Mouse (Mus musculus) kidney, postnatal 4 days (tissue): Measurements from ENCODE around the gene BC025920.

Source experiments
- DNase-seq, 2 experiments: peaks; one replicate each; pipeline ENCODE4 v3.0.0; 2021; ENCODE audit warnings: mixed read lengths in 2 of 2

The BC025920 gene

DNA sequence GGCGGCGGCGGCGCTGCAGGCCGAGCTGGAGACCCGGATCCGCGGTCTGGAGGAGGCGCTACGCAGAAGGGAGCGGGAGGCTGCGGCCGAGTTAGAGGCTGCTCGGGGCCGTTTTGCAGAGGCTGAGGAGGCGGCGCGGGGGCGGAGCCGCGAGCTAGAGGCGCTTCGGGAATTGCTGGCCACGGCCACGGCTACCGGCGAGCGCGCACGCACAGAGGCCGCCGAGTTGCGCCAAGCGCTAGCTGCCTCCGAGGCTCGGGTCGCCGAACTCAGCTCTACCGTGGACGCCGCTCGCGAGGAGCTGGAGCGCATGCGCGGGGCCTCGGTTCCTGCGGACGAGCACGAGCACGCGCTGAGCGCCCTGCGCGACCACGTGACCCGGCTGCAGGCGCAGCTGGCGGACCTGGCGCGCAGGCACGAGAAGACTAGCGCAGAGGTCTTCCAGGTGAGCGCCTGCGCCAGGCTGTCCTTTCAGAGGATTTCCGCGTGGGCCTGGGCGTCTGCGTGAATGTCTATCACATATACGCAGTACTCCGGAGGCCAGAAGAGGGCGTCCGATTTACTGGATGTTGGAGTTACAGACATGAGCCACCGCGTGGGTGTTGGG, 37.5 kb downstream of the BC025920 start:
- peak; percentile 96 to 98 for DNase-seq

- DNase-seq, result no peak
Measured at GRCm38 (mm10) chr10:81644162-81644561, 38.1 kb downstream of the BC025920 start.

DNA sequence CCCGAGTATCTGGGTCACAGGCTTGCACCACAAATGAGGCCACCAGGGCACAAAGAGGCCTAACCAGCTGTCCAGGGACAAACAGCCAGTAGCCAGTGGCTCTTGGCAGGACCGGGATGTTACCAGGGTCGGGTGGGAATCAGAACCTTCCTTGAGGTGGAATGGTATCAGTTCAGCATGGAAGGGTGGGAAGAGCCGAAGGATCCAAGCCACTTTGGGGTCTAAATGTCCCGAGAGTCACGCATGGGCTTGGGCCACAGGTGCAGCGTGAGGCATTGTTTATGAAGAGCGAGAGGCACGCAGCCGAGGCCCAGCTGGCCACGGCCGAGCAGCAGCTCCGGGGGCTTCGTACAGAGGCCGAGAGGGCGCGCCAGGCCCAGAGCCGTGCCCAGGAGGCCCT, 38.6 kb downstream of the BC025920 start:
- DNase-seq, result no peak

GRCm38 (mm10) chr10:81645391-81645790, 39.3 kb downstream of the BC025920 start:
- no peak for DNase-seq

GRCm38 (mm10) chr10:81646015-81646555, 40.0 kb downstream of the BC025920 start:
- no peak for DNase-seq

GRCm38 (mm10) chr10:81648803-81649775, 43.0 kb downstream of the BC025920 start, which contains the start of gene Gm10778:
Gm10778 (plus strand) TSS chr10:81649059.
- peak; percentile 87 to 91 for DNase-seq

DNA sequence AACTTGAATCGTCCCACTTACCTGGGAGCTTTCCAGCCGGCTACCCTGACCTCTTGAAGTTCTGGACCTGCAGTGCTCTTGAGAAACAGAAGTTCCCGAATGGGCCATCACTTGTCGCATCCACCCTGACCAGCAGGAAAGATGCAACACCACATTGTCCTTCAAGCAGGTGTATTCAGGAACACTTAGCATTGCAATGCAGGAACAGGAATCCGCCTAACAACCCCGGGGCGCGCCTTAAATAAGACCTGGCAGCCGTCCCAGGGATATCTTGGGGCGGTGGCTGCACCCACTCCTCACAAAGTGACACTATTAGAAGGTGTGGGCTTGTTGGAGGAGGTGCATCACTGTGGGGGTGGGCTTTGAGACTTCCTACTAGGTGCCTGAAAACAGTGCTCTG, 49.1 kb downstream of the BC025920 start:
- peak in 1 of 2 experiments; percentile 0 for DNase-seq

DNA sequence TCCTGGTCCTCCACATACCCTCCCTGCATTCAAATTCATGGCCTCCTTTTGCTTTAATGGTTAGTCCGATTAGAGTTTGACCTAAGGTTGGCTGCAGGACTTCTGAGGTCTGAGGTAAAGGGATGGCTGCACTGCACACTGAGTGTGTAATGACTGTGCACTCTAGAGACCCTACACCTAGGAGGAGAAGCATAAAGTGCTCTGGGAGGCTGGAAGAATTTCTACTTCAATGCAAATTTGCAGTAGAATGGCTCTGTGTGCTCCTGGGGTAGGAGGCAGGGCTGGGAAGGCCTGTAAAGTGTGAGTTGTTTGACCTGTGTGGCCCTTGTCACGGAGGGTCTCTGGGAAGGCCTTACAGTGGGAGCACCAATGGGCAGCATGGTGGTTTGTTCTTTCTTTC, 50.1 kb downstream of the BC025920 start:
- DNase-seq, result no peak
